Mouse (Mus musculus) heart, embryonic 12.5 days (tissue): Measurements from ENCODE around the gene Rasd1. TPM values are rescaled to one million over a fixed set of nuclear protein-coding genes. Genes with fewer than 3 reads are reported as not detected.

Experiments
- ATAC-seq: fragments of 200-750 bp; cut with Nextera tagmentation; 2 replicates; pipeline ENCODE4 v1.8.0; 2017; ENCODE audit warnings: moderate TSS enrichment, moderate library complexity; ENCODE audit not compliant: insufficient number of reproducible peaks, low FRiP score
- H3K27ac ChIP-seq: fragments of 300-500 bp; sonication (generic); 2 replicates; pipeline ENCODE4 v1.5.1; 2016; ENCODE audit warnings: mild to moderate bottlenecking, moderate library complexity; ENCODE audit not compliant: poor library complexity, severe bottlenecking
- H3K27me3 ChIP-seq: fragments of 300-500 bp; sonication (generic); replicated peaks from 2 replicates; pipeline ENCODE4 v1.6.1; 2016; ENCODE audit warnings: mild to moderate bottlenecking, moderate library complexity
- H3K36me3 ChIP-seq: fragments of 300-500 bp; sonication (generic); 2 replicates; pipeline ENCODE4 v1.6.1; 2016; ENCODE audit warnings: mild to moderate bottlenecking, moderate library complexity
- H3K4me1 ChIP-seq: fragments of 300-500 bp; sonication (generic); replicated peaks from 2 replicates; pipeline ENCODE4 v1.6.1; 2016; ENCODE audit warnings: mild to moderate bottlenecking
- H3K4me2 ChIP-seq: fragments of 300-500 bp; sonication (generic); 2 replicates; pipeline ENCODE4 v1.6.1; 2016; ENCODE audit warnings: mild to moderate bottlenecking, moderate library complexity
- H3K4me3 ChIP-seq: fragments of 300-500 bp; sonication (generic); 2 replicates; pipeline ENCODE4 v1.5.1; 2016; ENCODE audit warnings: mild to moderate bottlenecking
- H3K9ac ChIP-seq: fragments of 300-500 bp; sonication (generic); 2 replicates; pipeline ENCODE4 v1.6.1; 2016; ENCODE audit warnings: mild to moderate bottlenecking, moderate library complexity
- H3K9me3 ChIP-seq: fragments of 300-500 bp; sonication (generic); replicated peaks from 2 replicates; pipeline ENCODE4 v1.6.1; 2016; ENCODE audit warnings: mild to moderate bottlenecking, moderate library complexity
- WGBS: fragments of 180-500 bp; shearing (Covaris S2); methylation state at CpG from one replicate; pipeline ENCODE4 v1.1.7; 2016; 5-methylcytosine and 5-hydroxymethylcytosine counted together
- polyA plus RNA-seq: library from polyadenylated mRNA; unstranded; fragments of >200 nt; fragmentation: Nextera tagmentation; extraction: Ambion mirVana; gene quantifications from 2 replicates; pipeline ENCODE4 v1.2.1, GENCODE M21; 2016

The Rasd1 gene
- polyA plus RNA-seq, 1 experiment from 2014 or later = 13.5 TPM

- no peak for ATAC-seq
- Histone ChIP-seq H3K4me3 (no peak overlapping the region), H3K27me3 (0 out of 2 replicates have a peak, but pooled peaks cover 3% of the 10 kb centered on the region), H3K36me3 (no peaks in the 10 kb centered on the region), H3K9me3 (0 out of 2 replicates have a peak, but pooled peaks cover 6% of the 10 kb centered on the region), H3K4me1 (peaks cover 27% of the 10 kb centered on the region), H3K9ac (no peak overlapping the region), H3K27ac (no peak overlapping the region), H3K4me2 (no peak overlapping the region)
- WGBS = 47% methylated on average over 2 of the region's 2 CpGs
These were observed 27.1 kb downstream of the Rasd1 start for GRCm38 (mm10) chr11:59937615-59938014.

DNA sequence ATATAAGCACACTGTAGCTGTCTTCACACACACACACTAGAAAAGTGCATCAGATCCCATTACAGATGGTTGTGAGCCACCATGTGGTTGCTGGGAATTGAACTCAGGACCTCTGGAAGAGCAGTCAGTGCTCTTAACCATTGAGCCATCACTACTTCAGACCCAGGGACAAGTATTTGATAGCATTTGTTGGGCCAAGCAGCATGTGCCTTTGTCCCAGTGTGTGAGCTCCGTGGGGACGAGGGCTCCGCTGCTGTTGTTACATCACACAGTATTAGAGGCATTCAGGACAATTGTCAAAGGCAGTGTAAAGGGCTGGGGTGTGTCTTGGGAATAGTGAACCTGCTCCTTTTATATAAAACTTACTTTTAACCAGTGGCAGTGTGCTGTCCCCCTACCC is 27.7 kb downstream of the Rasd1 start:
- Histone ChIP-seq H3K4me2 (no peak overlapping the region), H3K27ac (no peak overlapping the region), H3K36me3 (no peaks in the 10 kb centered on the region), H3K4me1 (peaks cover 30% of the 10 kb centered on the region), H3K9me3 (0 out of 2 replicates have a peak, but pooled peaks cover 6% of the 10 kb centered on the region), H3K9ac (no peak overlapping the region), H3K27me3 (0 out of 2 replicates have a peak, but pooled peaks cover 3% of the 10 kb centered on the region), H3K4me3 (no peak overlapping the region)
- no peak for ATAC-seq
- 91% methylated on average over 3 of the region's 3 CpGs for WGBS

DNA sequence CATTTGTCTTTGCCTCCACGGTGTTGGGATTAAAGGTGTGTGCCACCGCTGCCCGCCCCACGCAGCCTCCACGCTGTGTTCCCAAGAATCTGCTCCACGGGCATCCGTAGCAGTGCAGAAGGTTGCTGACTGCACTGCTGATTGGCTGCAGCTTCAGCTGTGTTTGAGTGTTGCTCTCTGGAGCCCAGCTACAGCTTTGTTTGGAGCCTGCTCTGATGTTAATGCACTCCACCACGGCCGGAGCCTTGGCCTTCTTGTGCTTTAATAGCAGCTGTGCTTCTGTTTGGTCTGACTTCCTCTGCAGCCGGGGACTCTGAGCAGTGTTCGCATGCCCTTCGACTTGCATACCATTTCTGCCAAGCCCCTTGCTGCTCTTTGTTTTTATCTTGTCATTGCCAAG is 30.8 kb downstream of the Rasd1 start:
- peak overlapping the region; percentile 33; the same call in 1 of the 2 replicates for H3K9ac ChIP-seq
- no peak for ATAC-seq
- no peaks in the 10 kb centered on the region for H3K27me3 ChIP-seq
- H3K4me1 ChIP-seq = peaks cover 30% of the 10 kb centered on the region
- no peak overlapping the region for H3K27ac ChIP-seq
- 41% methylated on average over 12 of the region's 12 CpGs for WGBS
- no peaks in the 10 kb centered on the region for H3K36me3 ChIP-seq
- H3K4me2 ChIP-seq = no peak overlapping the region
- no peak overlapping the region for H3K4me3 ChIP-seq
- H3K9me3 ChIP-seq = no peaks in the 10 kb centered on the region

DNA sequence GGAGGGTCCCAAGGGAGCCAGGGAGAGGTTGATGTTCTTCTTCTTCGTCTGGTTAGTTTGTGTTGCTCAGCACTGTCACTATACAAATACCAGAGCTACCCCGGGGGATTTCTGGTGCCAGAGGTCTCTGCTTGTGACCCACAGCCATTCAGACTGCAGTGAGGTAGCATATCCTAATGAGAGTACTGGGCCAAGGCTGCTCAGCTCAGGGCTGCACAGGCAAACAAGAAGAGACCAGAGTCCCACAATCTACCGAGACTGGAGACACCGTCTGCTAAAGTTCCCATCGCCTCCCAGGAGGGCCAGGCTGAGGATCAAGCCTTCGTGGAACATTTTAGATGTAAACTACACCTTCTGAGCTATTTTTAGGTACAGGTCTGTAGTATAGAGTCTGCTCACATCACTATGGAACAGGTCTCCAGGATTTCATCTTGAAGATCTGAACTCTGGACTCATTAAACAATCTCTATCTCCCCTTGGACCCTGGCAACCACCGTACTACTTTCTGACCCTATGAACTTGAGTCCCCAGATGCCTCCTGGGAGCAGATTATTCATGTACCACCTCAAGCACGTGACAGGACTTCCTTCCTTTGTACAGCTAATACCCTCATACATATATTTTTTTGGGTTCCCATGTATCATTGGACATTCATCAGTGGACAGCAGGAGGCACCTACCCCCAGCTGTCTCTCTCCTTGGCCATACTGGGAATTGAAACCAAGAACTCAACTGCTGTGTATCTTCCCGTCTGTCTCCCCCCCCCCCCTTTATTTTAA is 32.0 kb downstream of the Rasd1 start:
- Histone ChIP-seq H3K4me2 (no peak overlapping the region), H3K27me3 (no peaks in the 10 kb centered on the region), H3K9me3 (no peaks in the 10 kb centered on the region), H3K4me3 (no peak overlapping the region), H3K9ac (no peak overlapping the region), H3K27ac (no peak overlapping the region), H3K36me3 (no peaks in the 10 kb centered on the region), H3K4me1 (peaks cover 29% of the 10 kb centered on the region)
- WGBS = 56% methylated on average over 9 of the region's 9 CpGs
- ATAC-seq = no peak

DNA sequence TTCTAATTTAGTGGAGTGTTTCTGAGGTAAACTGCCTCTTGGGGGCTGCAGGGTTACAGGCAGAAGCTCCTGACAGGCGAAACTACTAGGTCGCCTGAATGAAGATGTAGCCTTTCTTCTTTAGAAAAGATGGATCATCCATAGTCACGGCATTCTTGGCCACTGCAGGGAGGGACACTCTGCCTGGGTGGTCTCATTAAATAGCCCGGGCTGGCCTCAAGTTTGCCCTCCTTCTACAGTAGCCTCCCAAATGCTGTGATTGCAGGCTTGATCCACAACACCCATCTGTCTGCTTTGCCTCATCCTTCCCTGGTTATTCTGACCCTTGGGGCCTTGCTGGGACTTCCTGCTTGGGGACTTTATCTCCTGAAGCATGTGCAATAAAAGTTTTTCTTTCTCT is 34.7 kb downstream of the Rasd1 start:
- H3K4me3 ChIP-seq = no peak overlapping the region
- H3K27ac ChIP-seq = no peak overlapping the region
- no peak overlapping the region for H3K9ac ChIP-seq
- no peaks in the 10 kb centered on the region for H3K36me3 ChIP-seq
- no peaks in the 10 kb centered on the region for H3K27me3 ChIP-seq
- ATAC-seq = no peak
- H3K4me2 ChIP-seq = no peak overlapping the region
- H3K4me1 ChIP-seq = peaks cover 26% of the 10 kb centered on the region
- no peaks in the 10 kb centered on the region for H3K9me3 ChIP-seq
- WGBS = 60% methylated on average over 4 of the region's 4 CpGs

GRCm38 (mm10) chr11:59921265-59921664 is 43.5 kb downstream of the Rasd1 start:
- no peak overlapping the region for H3K9ac ChIP-seq
- no peaks in the 10 kb centered on the region for H3K36me3 ChIP-seq
- no peak overlapping the region for H3K4me3 ChIP-seq
- no peak overlapping the region for H3K27ac ChIP-seq
- peaks cover 27% of the 10 kb centered on the region for H3K4me1 ChIP-seq
- H3K9me3 ChIP-seq = no peaks in the 10 kb centered on the region
- WGBS = 12% methylated on average over 7 of the region's 7 CpGs
- no peaks in the 10 kb centered on the region for H3K27me3 ChIP-seq
- 0 out of 2 replicates have a peak, but pooled peaks have one; percentile 49 for ATAC-seq
- 0 out of 2 replicates have a peak overlapping the region, but pooled peaks have one; percentile 7 for H3K4me2 ChIP-seq

DNA sequence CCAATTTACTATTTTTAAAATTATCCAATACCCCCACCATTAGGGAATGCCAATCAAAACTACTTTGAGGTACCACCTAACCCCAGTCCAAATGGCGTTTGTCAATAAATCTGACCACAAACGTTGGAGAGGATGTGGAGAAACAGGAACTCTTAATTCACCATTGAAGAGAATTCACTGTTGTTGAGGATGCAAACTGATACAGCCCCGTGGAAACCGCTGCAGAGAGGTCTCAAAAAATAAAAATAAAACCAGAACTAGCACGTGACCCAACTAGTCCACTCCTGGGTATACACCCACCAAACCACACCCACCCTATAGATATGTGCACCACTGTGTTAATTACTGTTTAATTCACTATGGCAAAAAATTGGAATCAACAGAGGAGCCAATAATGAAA is 44.4 kb downstream of the Rasd1 start:
- Histone ChIP-seq H3K27me3 (no peaks in the 10 kb centered on the region), H3K27ac (no peak overlapping the region), H3K9me3 (no peaks in the 10 kb centered on the region), H3K4me2 (no peak overlapping the region), H3K4me1 (peaks cover 27% of the 10 kb centered on the region), H3K4me3 (no peak overlapping the region), H3K9ac (no peak overlapping the region), H3K36me3 (no peaks in the 10 kb centered on the region)
- 65% methylated on average over 5 of the region's 5 CpGs for WGBS
- ATAC-seq = no peak

DNA sequence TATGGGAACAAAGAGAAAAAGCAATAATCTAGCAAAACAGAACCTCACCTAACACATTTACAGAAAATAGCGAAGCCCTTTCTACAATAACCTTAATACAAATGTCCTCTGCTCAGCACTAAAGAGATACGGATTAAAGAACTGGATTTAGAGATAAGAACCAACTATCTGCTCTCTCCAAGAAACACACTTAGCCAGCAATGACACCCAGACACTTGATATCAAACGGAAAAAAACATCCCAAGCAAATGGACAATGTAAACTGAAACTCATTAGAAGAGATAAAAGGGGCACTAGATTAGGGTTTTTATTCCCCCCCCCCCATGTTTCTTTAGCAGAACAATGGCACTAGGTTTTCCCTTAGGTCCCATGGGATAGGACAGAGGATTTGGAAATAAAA is 45.3 kb downstream of the Rasd1 start:
- H3K27me3 ChIP-seq = no peaks in the 10 kb centered on the region
- no peak overlapping the region for H3K27ac ChIP-seq
- 38% methylated on average over 3 of the region's 3 CpGs for WGBS
- no peak for ATAC-seq
- no peak overlapping the region for H3K9ac ChIP-seq
- peaks cover 27% of the 10 kb centered on the region for H3K4me1 ChIP-seq
- H3K36me3 ChIP-seq = no peaks in the 10 kb centered on the region
- H3K4me2 ChIP-seq = no peak overlapping the region
- no peak overlapping the region for H3K4me3 ChIP-seq
- H3K9me3 ChIP-seq = no peaks in the 10 kb centered on the region

DNA sequence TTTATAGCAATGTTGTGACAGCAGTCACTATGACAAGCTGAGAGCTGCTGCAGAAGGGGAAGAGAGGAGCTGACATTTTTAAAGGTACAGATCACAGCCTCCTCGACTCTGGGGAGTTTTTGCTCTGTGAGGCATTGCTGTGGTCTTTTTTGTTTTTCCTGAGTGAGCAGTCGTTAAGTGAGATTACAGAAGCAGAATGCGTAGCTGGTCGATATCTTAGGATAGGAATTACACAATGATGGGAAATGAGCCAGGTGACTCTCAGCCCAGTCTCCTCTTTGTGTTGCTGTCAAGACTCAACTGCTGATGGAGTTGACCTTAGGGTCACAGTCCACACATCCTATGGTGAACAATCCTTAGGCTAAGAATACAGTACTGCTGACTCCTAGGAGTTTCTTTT is 46.7 kb downstream of the Rasd1 start:
- no peaks in the 10 kb centered on the region for H3K27me3 ChIP-seq
- H3K4me3 ChIP-seq = no peak overlapping the region
- H3K4me1 ChIP-seq = peaks cover 27% of the 10 kb centered on the region
- H3K4me2 ChIP-seq = peak overlapping the region; percentile 12; the same call in 1 of the 2 replicates
- H3K36me3 ChIP-seq = no peaks in the 10 kb centered on the region
- no peak overlapping the region for H3K9ac ChIP-seq
- no peaks in the 10 kb centered on the region for H3K9me3 ChIP-seq
- 0 out of 2 replicates have a peak, but pooled peaks have one; percentile 36 for ATAC-seq
- peak overlapping the region; percentile 18; the same call in 1 of the 2 replicates for H3K27ac ChIP-seq
- under 1% methylated on average over 4 of the region's 4 CpGs for WGBS

DNA sequence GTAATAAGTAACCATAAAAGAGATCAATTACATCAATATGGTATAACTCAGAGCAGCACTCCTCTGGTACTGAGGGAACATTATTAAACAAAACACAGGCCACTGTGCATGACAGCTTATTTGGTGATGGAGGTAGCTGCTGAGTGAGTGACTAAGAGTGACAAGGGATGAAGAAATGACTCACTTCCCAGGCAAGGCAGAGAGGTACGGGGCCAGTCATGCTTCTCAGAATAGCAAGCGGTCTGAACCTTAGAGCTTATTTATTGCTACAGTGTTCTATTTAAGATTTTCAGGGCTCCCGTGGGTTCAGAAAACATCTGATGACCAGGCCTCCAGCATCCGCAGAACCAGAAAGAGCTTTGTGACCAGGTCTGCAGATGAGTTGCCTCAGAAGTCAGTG is 51.0 kb downstream of the Rasd1 start:
- ATAC-seq = no peak
- Histone ChIP-seq H3K4me2 (no peak overlapping the region), H3K4me3 (no peak overlapping the region), H3K27me3 (no peaks in the 10 kb centered on the region), H3K27ac (peak overlapping the region; percentile 44; the same call in 1 of the 2 replicates), H3K9me3 (no peaks in the 10 kb centered on the region), H3K4me1 (peaks cover 12% of the 10 kb centered on the region), H3K9ac (no peak overlapping the region), H3K36me3 (no peaks in the 10 kb centered on the region)
- WGBS = 60% methylated on average over 4 of the region's 4 CpGs
